Mouse (Mus musculus): ENCODE measurements around the gene Tbccd1.
A peak's percentile ranks its signal among the peaks of the same experiment; 100 is the strongest.

Tbccd1 gene

GRCm38 (mm10) chr16:22872397-22872796, 14.9 kb upstream of the Tbccd1 start:
- DNase-seq (ENCODE audit: low read depth, low spot score) = no peak

- no peak for DNase-seq (ENCODE audit: low read depth, low spot score)
These were observed 696 bp downstream of the Tbccd1 start for GRCm38 (mm10) chr16:22856773-22857172.

GRCm38 (mm10) chr16:22852709-22853108, 4.8 kb downstream of the Tbccd1 start:
- DNase-seq (ENCODE audit: low read depth, low spot score) = no peak

GRCm38 (mm10) chr16:22848331-22848730, 9.1 kb downstream of the Tbccd1 start:
- DNase-seq (ENCODE audit: low read depth, low spot score) = no peak

DNA sequence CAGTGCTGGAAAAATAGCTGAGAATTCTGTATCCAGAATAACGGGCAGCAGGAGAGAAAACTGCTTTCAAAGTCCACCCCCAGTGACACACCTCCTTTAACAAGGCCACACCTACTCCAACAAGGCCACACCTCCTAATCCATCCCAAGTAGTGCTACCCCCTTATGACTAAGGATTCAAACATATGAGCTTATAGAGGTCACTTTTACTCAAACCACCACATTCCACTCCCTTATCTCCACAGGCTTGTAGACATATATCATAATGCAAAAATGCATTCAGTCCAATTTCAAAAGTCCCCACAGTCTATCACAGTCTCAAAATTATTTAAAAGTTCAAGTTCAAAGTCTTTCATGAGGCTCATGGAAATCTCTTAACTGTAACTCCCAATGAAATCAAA, 9.8 kb downstream of the Tbccd1 start:
- no peak for DNase-seq (ENCODE audit: low read depth, low spot score)

GRCm38 (mm10) chr16:22845481-22845880, 12.0 kb downstream of the Tbccd1 start:
- DNase-seq (ENCODE audit: low read depth, low spot score) = no peak

DNA sequence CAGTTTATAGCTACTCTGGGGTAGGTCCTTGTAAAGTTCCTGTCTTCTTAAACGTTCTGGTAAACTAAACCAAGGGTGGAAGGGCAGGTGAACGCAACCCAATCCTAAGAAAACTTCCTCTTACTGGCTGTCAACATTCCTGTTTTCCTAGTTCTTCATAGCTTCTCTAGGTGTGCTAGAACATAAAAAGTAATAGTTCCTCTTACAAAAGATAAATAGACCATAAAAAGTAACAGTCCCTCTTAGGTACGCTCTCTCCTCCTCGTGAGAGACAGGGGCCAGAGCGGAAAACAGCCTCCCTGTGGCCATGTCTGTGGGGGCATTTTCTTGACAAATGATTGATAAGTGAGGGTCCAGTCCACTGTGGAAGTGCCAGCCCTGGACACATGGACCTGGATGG, 12.6 kb downstream of the Tbccd1 start:
- DNase-seq (ENCODE audit: low read depth, low spot score) = no peak

GRCm38 (mm10) chr16:22844061-22844801, 13.2 kb downstream of the Tbccd1 start:
- peak; percentile 85 for DNase-seq (ENCODE audit: low read depth, low spot score)

- DNase-seq (ENCODE audit: low read depth, low spot score) = no peak
These were observed 14.6 kb downstream of the Tbccd1 start for GRCm38 (mm10) chr16:22842871-22843270.

- no peak for DNase-seq (ENCODE audit: low read depth, low spot score)
These were observed 18.2 kb downstream of the Tbccd1 start for GRCm38 (mm10) chr16:22839146-22839857.

- no peak for DNase-seq (ENCODE audit: low read depth, low spot score)
These were observed 24.4 kb downstream of the Tbccd1 start for GRCm38 (mm10) chr16:22832932-22833525.

DNA sequence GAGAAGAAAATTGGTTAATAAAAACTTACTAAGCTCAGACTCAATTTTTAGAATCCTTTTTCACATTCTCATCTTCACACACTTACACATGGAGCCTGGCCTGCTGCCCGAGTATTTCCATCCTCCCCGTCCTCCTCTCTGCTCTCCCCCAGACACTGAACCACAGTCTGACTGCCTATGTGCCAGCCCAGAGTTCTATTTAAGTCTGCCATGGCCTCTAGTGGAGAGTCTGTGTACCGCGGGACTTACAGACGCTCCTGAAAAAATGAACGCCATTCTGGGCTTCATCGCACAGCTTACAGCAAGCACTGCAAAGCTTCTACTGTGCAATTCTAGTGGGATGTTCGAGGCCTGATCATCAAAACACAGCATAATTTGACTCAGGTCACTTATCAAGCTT, 36.7 kb downstream of the Tbccd1 start:
- peak; percentile 51 for DNase-seq (ENCODE audit: low read depth, low spot score)

GRCm38 (mm10) chr16:22811477-22811876, 46.0 kb downstream of the Tbccd1 start, which contains the start of gene Crygs:
TSS of gene Crygs (minus strand) at chr16:22811577.
- DNase-seq (ENCODE audit: low read depth, low spot score) = no peak

GRCm38 (mm10) chr16:22807468-22808070, 49.9 kb downstream of the Tbccd1 start:
- DNase-seq (ENCODE audit: low read depth, low spot score) = peak; percentile 53

DNA sequence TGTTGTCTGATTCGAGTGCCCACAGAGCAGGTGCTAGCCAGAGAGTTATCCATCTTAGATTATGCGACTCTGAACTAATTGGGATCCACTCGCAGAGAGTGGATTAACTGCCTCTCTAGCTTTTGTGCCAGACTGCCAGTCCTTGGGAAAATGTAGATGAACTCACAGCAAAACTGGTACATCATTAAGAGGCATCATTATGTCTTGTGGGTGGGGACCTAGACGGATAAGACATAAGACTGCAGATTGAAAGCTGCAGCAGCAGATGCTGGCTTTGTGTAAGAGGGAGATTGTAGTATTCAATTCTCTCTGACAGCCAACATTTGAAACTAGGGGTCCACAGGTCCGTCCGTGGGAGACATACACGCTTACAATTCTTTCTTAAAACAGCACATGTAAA, 54.7 kb downstream of the Tbccd1 start:
- no peak for DNase-seq (ENCODE audit: low read depth, low spot score)

GRCm38 (mm10) chr16:22800849-22801109, 56.7 kb downstream of the Tbccd1 start:
- DNase-seq (ENCODE audit: low read depth, low spot score) = no peak

DNA sequence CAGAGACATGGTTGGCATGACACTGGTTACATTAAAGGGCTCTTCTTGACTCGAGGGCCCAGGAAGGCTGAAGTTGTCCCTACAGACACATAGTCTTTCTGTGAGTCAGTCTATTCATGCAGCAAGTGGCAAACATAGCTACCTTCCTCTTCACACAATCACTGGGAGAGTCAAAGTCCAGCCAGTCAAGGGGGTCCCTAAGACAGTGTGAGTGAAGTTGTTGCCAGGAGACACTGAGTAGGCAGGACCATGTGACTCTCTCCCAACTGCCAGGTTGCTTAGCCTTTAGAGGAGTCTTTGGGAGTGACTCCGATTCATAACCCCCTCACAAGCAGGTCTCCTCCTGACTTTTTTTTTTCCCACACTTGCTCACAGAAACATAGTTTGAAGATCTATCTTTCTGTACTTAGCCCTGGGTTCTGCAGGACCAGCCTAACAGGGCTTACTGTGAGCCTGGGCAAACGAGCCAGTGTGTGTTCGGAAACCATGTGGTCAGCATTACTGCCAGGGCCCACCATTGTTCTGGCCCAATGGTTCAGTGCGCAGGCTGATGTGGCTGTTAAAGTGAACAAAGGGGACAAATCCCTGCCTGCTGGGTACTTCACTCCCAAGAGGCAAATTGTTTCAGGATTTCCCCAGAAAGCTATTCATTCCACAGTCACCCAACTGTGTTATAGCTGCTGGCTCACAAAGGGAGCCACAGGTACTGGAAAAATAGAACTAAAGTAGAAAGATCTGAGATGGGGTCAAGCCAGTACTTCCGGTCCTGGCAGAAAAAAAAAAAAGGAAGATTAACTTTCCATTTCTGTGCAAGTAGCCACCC, 57.2 kb downstream of the Tbccd1 start:
- DNase-seq (ENCODE audit: low read depth, low spot score) = peak; percentile 89

GRCm38 (mm10) chr16:22798520-22798919, 58.9 kb downstream of the Tbccd1 start:
- no peak for DNase-seq (ENCODE audit: low read depth, low spot score)

GRCm38 (mm10) chr16:22797521-22797920, 59.9 kb downstream of the Tbccd1 start:
- DNase-seq (ENCODE audit: low read depth, low spot score) = no peak

- DNase-seq (ENCODE audit: low read depth, low spot score) = peak; percentile 14
These were observed 62.0 kb downstream of the Tbccd1 start for GRCm38 (mm10) chr16:22795497-22795896.

GRCm38 (mm10) chr16:22791235-22791634, 66.2 kb downstream of the Tbccd1 start:
- DNase-seq (ENCODE audit: low read depth, low spot score) = no peak

DNA sequence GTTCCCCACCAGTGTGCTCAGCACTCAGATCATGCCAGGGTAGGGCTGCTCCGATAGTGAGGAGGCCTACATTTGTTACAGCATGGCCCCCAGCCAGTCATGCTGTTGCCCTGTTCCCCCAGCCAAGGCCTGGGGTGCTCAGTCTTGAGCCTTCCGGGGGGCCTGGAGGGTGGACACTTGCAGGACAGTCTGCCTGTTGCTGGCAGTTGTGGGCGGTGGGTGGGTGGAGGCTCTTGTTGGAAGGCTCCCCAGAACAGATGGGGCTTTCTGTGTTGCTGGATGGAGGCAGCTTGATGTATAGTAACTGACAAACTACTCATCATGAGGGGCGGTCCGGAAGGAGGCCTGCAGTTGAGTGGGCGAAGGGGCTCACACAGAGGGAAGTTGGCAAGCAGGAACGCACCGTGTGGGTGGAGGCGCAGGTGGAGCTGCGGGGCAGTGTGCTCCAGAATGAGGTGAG, 67.5 kb downstream of the Tbccd1 start:
- DNase-seq (ENCODE audit: low read depth, low spot score) = no peak

Data from R1 (cell line).